Mouse (Mus musculus): ENCODE measurements around the gene Car5a.

The Car5a gene

DNA sequence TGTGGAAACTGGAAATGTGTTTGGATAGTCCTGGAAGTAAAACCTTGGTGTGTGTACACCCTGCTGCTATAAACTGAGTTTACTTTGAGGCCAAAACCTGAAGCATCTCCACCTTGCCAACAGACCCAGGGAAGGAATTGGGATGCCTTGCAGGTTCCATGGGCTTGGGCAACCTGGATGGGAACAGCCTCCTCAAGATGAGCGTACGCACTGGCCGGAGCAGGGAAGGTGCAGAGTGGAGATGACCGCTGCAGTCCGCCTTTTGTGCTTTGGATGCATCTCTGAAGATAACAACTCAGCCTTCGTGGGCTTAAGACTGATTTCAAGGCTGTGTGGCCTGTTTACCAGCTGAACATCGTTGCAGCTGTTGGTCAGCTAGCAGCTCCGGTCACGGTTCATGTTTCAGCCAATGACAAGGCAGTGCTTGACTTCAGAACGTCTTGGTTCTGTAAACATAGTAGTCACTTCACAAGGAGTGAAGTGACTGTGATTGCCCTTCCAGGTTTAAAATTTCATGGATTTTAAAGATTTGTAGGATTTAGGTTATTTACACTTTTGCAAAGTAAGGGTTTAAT is 10.4 kb upstream of the Car5a start:
- no peak for DNase-seq

GRCm38 (mm10) chr8:121953821-121954545 is 9.3 kb upstream of the Car5a start:
- no peak for DNase-seq

- no peak for DNase-seq
Observed at GRCm38 (mm10) chr8:121952800-121953199, 8.1 kb upstream of the Car5a start.

DNA sequence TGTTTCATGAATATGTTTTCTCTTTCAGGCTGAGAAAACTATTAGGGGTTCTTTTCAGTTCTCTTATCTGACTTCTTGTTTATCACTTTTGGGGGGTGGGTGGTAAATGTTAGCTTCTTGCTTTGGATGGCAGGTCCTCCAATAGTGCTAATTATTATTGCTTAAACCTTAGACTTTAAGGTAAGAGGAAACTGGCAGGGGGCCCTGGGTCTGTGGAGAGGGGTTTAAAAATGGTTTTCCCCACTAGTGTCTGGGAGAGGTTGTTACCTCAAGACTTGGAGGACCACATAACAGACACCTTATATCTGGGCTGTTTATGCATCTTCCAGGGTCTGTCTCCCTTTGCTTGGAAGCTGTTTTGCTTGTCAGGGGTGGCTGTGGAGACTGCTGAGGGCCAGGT is 7.4 kb upstream of the Car5a start:
- DNase-seq = peak in 1 of 2 experiments; percentile 46

DNA sequence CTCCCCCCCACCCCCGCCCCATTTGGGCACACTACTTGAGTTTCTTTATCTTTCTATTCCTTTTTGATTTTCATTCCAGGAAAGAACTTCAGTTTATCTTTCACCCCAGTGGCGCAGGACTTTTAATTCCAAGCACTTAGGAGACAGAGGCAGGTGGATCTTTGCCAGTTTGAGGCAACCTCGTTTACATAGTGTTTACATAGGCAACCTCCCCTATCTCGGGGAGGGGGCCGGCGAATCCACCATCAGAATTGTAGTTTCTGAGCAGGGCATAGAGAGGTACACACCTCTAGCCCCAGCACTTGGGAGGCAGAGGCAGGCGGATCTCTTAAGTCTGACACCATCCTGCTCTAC is 6.9 kb upstream of the Car5a start:
- DNase-seq = peak; percentile 38 to 53

DNA sequence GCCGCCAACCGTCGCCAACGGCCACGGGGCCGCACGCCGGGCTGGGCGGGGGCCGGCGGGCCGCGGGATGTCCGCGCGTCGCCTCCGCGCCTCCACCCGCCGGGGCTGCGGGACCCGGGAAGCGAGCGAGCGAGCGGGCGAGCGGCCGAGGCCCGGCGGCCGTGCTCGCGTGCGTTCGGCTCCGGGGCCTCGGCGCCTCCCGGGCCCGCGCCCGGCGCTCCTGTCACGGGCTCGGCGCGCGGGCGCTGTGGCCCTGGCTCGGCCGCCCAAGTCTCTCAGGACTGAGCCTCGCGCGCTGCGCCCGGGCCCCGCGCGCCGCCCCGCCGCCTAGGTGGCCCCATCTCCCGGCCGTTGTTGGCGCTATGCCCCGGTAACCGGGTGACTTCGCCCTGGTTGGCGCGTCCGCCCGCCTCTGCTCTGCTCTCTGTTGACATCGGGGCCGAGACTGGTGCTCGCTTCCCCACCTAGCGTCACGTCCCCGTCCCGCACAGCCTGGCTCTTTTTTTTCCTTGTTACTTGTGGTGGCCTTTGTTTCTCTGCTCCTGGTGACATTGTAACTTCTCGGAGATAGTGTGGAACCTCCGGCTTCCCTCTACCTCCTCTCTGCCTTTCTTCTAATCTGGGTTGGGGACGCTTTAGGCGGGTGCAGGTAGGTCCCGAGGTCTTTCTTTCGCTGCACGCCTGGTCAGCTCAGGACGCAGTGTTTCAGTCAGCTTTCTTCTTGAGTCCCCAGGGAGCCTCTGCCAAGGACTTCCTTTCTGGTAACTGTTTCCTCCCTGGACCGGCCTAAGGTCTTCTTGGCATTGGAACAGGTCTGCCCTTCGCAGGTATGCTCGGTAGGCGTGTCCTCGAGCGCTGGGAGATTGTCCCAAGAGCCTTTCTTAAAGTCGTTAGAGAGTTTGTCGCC is 6.3 kb upstream of the Car5a start:
- DNase-seq = peak; percentile 86 to 89

DNA sequence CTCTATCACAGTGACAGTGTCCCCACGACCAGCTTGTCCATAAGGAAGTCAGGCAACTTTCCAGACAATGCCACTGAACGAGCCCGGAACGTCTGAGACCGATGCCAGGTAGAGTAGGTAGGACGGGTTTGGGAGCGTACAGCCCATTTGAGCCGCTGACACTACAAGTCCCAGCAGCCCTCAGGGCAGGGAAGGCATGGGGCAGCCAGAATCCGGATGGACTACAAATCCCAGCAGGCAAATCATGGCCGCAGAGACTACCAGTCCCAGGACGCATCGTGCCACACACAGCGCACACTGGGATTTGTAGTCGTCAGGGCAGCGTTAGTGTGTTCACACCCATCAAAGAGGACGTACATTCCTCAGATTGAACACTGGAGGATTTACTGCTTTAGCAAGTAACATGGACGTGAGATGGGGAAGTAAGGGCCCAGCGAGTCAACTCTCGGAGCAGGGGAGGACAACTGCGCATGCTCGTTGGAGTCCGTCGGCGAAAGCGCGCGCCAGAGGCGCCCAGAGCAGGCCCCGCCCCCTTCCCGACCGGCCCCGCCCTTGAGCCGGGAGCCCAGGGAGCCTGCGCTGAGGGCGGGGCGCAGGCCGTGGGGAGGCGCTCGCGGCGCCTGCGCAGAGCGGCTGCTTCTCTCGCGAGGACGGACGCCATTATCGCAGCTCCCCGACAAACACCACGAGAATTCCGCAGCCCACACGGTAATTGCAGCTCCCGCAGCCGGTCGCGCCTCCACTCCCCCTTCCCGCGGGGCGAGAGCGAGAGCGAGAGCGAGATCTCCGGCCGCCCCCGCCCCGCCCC is 5.4 kb upstream of the Car5a start:
- DNase-seq = peak; percentile 100

GRCm38 (mm10) chr8:121949222-121949800 is 4.6 kb upstream of the Car5a start, which contains the start of gene Banp:
Banp (plus strand) TSS chr8:121949750.
- DNase-seq = peak in 1 of 2 experiments; percentile 33

DNA sequence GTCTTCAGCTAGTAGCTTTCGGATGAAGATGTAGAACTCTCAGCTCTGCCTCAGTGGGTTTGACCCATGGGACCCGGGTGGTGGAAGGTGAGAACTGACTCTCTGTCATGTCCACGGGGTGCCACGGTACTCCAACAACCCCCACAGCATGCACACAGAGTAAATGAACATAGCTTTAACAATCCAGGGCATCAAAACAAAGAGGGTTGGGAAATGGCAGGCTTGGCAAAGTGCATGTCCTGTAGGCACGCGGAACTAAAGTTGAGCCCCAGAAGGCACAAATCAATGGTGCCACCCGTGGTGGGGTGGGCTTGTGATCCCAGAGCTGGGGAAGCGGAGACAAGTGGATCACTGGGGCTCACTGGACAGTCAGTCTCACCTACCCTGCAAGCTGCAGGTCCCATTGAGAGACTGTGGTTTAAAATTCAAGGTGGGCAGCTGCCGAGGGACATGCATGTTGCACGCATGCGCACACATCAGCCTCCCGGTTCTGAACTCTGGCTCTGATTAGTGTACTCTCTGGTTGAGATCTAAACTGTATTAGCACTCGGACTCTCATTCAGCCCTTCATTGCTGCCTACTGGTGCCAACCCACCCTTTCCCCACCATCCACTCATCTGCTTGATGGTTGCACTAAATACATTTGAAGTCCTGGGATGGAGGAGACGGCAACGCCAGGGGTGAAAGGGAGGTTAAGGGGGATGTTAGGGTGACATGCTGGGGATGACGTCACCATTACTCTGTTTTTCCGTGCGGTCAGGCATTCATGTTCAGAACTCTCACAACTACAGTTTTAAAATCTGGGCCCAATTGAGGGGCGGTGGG is 3.8 kb upstream of the Car5a start:
- peak; percentile 56 for DNase-seq

DNA sequence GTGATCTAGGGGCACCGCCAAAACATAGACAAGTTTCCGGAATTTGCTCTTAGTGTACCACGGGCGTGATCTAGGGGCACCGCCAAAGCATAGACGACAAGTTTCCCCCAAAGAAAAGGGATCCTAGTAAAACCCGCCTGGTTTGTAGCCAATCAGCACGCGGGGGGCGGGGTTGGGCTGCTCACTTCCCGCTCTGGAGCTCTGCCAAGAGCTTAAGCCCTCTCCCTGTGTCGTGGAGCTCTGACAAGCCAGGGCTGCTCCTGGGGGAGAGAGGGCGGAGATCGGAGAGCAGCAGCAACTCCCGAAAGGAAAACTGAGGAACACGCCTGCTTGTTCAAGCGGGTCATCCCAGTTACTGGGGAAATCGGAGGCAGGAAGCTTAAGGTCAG is 3.0 kb upstream of the Car5a start:
- DNase-seq = peak; percentile 94 to 95

DNA sequence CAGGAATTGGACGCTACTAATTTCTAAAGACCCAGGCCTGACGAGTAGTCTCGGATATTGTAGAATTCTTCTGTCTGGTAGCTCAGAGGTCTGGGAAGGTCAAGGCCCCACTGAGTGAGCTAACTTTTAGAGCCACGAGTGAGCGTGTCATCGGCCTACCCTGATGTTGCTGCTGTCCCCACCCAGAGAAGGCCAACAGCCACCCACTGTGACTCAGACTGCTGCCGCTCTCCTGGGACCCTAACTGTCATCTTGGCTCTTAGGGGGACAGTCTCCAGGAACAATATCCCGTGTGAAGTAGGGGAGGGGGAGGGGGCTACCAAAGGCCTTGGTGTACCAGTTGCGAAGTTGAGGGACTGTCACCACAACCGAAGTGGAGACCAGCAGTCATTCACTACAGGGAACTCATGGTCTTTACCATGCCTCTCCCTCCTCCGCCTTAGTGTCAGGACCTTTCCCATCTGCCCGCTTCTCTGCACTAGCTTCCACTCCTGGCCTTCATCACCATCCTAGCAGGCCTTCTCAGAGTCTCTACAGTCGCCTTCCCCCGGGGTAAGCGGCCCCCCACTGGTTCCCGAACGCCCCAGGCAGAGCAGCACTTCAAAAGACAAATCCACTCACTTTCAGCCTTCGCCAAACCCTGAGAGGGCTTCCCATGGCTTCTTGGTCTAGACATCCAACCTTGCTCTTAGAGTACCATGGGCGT is 2.5 kb upstream of the Car5a start:
- DNase-seq = peak; percentile 49 to 57

- DNase-seq = no peak
Observed at GRCm38 (mm10) chr8:121946351-121946750, 1.6 kb upstream of the Car5a start.

- DNase-seq = no peak
Observed at GRCm38 (mm10) chr8:121943716-121944115, 988 bp downstream of the Car5a start.

DNA sequence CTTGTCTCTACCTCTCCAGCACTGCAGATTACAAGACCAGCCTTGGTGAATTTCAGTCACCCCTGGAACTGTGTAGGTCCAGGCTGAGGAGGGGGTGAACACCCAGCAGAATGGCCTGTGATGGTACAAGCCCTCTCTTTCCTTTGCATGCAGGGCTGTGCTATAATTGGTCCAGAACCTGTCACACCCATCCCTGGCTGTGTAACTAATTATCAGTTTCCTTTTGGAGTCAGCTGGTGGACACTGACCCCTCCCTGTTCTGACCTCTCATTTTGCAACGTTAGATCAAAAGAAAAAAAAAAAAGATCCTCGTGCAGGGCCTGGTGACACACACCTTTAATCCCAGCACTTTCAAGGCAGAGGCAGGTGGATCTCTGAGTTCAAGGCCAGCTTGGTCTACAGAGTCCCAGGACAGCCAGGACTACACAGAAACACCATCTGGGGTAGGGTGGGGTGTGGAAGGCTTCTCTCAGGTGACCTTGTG is 1.6 kb downstream of the Car5a start:
- no peak for DNase-seq

- no peak for DNase-seq
Observed at GRCm38 (mm10) chr8:121938732-121939131, 6.0 kb downstream of the Car5a start.

GRCm38 (mm10) chr8:121936391-121936790 is 8.3 kb downstream of the Car5a start:
- DNase-seq = peak; percentile 68 to 75

DNA sequence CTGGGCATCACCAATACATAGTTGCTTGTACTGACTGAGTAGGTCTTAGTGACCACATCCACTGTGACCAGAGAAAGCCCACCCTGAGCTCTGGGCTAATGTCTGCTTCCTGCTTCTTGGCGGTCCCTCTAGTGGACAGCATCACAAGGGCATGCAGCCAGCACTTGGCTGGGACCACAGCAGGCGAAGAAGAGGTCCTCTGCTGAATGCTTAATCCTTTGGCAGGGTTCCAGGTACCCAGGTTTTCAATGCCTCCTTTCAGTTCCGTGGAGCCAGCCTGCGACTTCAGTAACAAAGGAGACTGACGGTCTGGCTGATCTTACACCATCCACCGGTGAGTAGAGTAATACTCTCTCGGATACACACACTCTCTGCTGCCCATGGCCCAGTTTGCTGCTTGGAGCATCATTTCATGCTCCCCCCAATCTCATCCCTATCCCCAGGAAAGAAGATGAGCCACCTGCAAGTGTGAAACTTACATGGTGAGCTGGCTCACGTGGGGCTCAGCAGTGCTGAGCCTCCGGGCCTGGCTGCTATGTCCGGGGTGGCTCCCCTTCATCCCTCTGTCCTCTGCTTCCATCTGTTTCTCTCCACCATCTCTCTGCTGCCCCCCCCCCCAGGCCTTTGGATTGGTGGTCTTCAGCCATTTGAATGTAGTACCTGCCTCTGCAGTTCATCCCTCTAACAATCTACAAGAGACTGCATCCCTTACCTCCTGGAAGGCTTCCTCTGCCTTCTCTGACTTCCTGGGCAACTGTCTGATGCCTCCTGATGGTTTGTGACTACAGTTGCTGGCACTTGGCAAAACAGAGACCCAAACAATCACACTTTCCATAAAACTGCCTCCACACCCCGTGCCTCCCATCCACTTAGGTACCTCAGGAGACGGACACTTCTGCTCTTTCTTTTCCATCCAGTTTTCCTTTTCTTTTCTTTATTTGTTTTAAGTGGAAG is 9.1 kb downstream of the Car5a start:
- peak; percentile 98 to 99 for DNase-seq

GRCm38 (mm10) chr8:121934923-121935322 is 9.8 kb downstream of the Car5a start:
- peak in 1 of 2 experiments; percentile 36 for DNase-seq

- DNase-seq = peak; percentile 71 to 77
Observed at GRCm38 (mm10) chr8:121934506-121934905, 10.2 kb downstream of the Car5a start.

Measured in cerebellum, postnatal 10 days (tissue).